In the genomic region with DNA sequence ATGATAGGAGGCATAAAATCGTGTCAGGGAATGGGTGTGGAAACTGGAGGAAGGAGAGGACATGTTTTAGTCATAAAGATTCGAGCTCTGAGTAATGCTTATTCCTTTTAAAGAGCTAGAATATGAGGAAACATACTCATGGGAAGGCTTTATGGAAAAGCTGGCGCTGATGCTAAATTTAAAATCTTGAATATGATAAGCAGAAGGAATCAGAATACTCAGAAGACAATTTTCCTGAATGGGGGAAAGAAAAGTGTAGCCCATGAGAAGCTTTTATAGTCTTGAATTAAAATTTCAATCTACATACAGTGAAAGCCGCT, we compare ENCODE assay signal across 8 mouse cellular contexts.
DNase-seq lines count a peak whose midpoint lies in the region; ATAC-seq lines count a peak whose summit lies in the region.

No protein-coding gene starts in this region.

- 0 out of 2 replicates have a peak overlapping the region, but pooled peaks have one; percentile 75 for H3K27ac ChIP-seq in heart, embryonic 13.5 days (replicated peaks)
- H3K27ac ChIP-seq in embryonic facial prominence, embryonic 10.5 days (replicated peaks): no peak overlapping the region
- peak overlapping the region; percentile 99 for H3K27ac ChIP-seq in hindbrain, embryonic 15.5 days (replicated peaks)
- peak overlapping the region; percentile 96 for H3K27ac ChIP-seq in midbrain, embryonic 13.5 days

- DNase-seq in heart, adult 18-20 months: no peak
- DNase-seq in embryonic facial prominence, embryonic 10.5 days (ENCODE audit: low spot score): no peak
- no peak for DNase-seq in Muller cell, postnatal 12 days (ENCODE audit: inconsistent ontology term)
- DNase-seq in cerebellum, adult 11 months: no peak

- H3K4me2 ChIP-seq in heart, embryonic 13.5 days: peak overlapping the region; percentile 96
- peak overlapping the region; percentile 91 for H3K4me2 ChIP-seq in hindbrain, embryonic 15.5 days
- peak overlapping the region; percentile 85 for H3K4me2 ChIP-seq in midbrain, embryonic 13.5 days (replicated peaks)

- no peaks in the 10 kb centered on the region for H3K36me3 ChIP-seq in heart, embryonic 13.5 days
- no peaks in the 10 kb centered on the region for H3K36me3 ChIP-seq in embryonic facial prominence, embryonic 10.5 days (replicated peaks)
- no peaks in the 10 kb centered on the region for H3K36me3 ChIP-seq in hindbrain, embryonic 15.5 days
- H3K36me3 ChIP-seq in midbrain, embryonic 13.5 days: no peaks in the 10 kb centered on the region

- WGBS in heart, embryonic 13.5 days: 43% methylated on average over 4 of the region's 4 CpGs
- WGBS in embryonic facial prominence, embryonic 10.5 days: 40% methylated on average over 4 of the region's 4 CpGs
- 29% methylated on average over 4 of the region's 4 CpGs for WGBS in hindbrain, embryonic 15.5 days
- 34% methylated on average over 4 of the region's 4 CpGs for WGBS in midbrain, embryonic 13.5 days

- no peaks in the 10 kb centered on the region for H3K9me3 ChIP-seq in heart, embryonic 13.5 days
- no peaks in the 10 kb centered on the region for H3K9me3 ChIP-seq in embryonic facial prominence, embryonic 10.5 days
- H3K9me3 ChIP-seq in hindbrain, embryonic 15.5 days: no peaks in the 10 kb centered on the region
- H3K9me3 ChIP-seq in midbrain, embryonic 13.5 days: no peaks in the 10 kb centered on the region

- peak overlapping the region; percentile 78 for H3K9ac ChIP-seq in heart, embryonic 13.5 days
- H3K9ac ChIP-seq in hindbrain, embryonic 15.5 days: peak overlapping the region; percentile 88
- H3K9ac ChIP-seq in midbrain, embryonic 13.5 days (replicated peaks): peak overlapping the region; percentile 84

- H3K27me3 ChIP-seq in heart, embryonic 13.5 days (replicated peaks): peaks cover 34% of the 10 kb centered on the region
- H3K27me3 ChIP-seq in embryonic facial prominence, embryonic 10.5 days (replicated peaks; ENCODE audit: low read depth, poor library complexity, severe bottlenecking): peaks cover 54% of the 10 kb centered on the region
- no peaks in the 10 kb centered on the region for H3K27me3 ChIP-seq in hindbrain, embryonic 15.5 days
- H3K27me3 ChIP-seq in midbrain, embryonic 13.5 days: no peaks in the 10 kb centered on the region

- ATAC-seq in heart, embryonic 13.5 days (ENCODE audit: extremely low read depth, insufficient number of reproducible peaks, low FRiP score, low TSS enrichment): no peak
- ATAC-seq in hindbrain, embryonic 15.5 days (ENCODE audit: low FRiP score, low read depth): no peak
- no peak for ATAC-seq in midbrain, embryonic 13.5 days
- ATAC-seq in erythroid progenitor cell, adult 5-6 weeks (replicated peaks; ENCODE audit: low FRiP score, poor library complexity, severe bottlenecking): no peak

- H3K4me1 ChIP-seq in heart, embryonic 13.5 days: peaks cover 10% of the 10 kb centered on the region
- H3K4me1 ChIP-seq in embryonic facial prominence, embryonic 10.5 days: peaks cover 25% of the 10 kb centered on the region
- peaks cover 40% of the 10 kb centered on the region for H3K4me1 ChIP-seq in hindbrain, embryonic 15.5 days (replicated peaks)
- peaks cover 45% of the 10 kb centered on the region for H3K4me1 ChIP-seq in midbrain, embryonic 13.5 days (replicated peaks)

- H3K4me3 ChIP-seq in heart, embryonic 13.5 days: peak overlapping the region; percentile 63
- H3K4me3 ChIP-seq in embryonic facial prominence, embryonic 10.5 days: peak overlapping the region; percentile 58
- H3K4me3 ChIP-seq in hindbrain, embryonic 15.5 days: peak overlapping the region; percentile 51
- peak overlapping the region; percentile 55 for H3K4me3 ChIP-seq in midbrain, embryonic 13.5 days (replicated peaks)
